Mouse (Mus musculus): ENCODE measurements around the gene Sdccag8.

GRCm38 (mm10) chr1:177040058-177040457, 225.6 kb downstream of the Sdccag8 start:
- TF ChIP-seq POLR2A (IDR thresholded peaks at IDR 0.05; ENCODE audit: borderline replicate concordance, insufficient read depth, low read length) (no peak), CTCF (IDR thresholded peaks at IDR 0.05; ENCODE audit: borderline replicate concordance, insufficient read depth, low read depth, low read length) (no peak)

Data from cerebellum, adult 2 months (tissue).